9 mouse cellular contexts compared by ENCODE assay signal in genomic region chr17:80899513-80900199, GRCm38 (mm10). TPM values are rescaled to one million over a fixed set of nuclear protein-coding genes. Genes with fewer than 3 reads are reported as not detected.
A peak's percentile ranks its signal among the peaks of the same experiment; 100 is the strongest.
DNase-seq lines count a peak whose midpoint lies in the region; ATAC-seq lines count a peak whose summit lies in the region.
"Had no signal": no experiment of that assay in that cellular context is flagged by ENCODE, and none has a peak within 500 bp of the region (broad histone marks: within the 10 kb centered on the region; RNA-seq: fewer than 3 reads in every experiment).

No protein-coding gene starts in this region.

- no peak overlapping the region for H3K9ac ChIP-seq in embryonic facial prominence, embryonic 12.5 days
- no peak overlapping the region for H3K9ac ChIP-seq in hindbrain, embryonic 15.5 days

- peaks cover 9% of the 10 kb centered on the region; the same call in 1 of the 2 replicates for H3K4me1 ChIP-seq in embryonic facial prominence, embryonic 12.5 days
- peaks cover 31% of the 10 kb centered on the region for H3K4me1 ChIP-seq in hindbrain, embryonic 15.5 days (replicated peaks)

- WGBS in embryonic facial prominence, embryonic 12.5 days: 53% methylated on average over 9 of the region's 9 CpGs
- WGBS in hindbrain, embryonic 15.5 days: 34% methylated on average over 9 of the region's 9 CpGs

- ATAC-seq in embryonic facial prominence, embryonic 12.5 days (ENCODE audit: insufficient number of reproducible peaks, insufficient read depth, low FRiP score, low TSS enrichment): peak; percentile 67; the same call in 1 of the 2 replicates
- ATAC-seq in hindbrain, embryonic 15.5 days (ENCODE audit: low FRiP score, low read depth): peak; percentile 75

- H3K4me3 ChIP-seq in embryonic facial prominence, embryonic 12.5 days: no peak overlapping the region
- H3K4me3 ChIP-seq in hindbrain, embryonic 15.5 days: no peak overlapping the region

- no peaks in the 10 kb centered on the region for H3K9me3 ChIP-seq in embryonic facial prominence, embryonic 12.5 days
- no peaks in the 10 kb centered on the region for H3K9me3 ChIP-seq in hindbrain, embryonic 15.5 days

- H3K27ac ChIP-seq in embryonic facial prominence, embryonic 12.5 days: peak overlapping the region; percentile 51; the same call in 1 of the 2 replicates
- H3K27ac ChIP-seq in hindbrain, embryonic 15.5 days (replicated peaks): peak overlapping the region; percentile 70

- peak; percentile 39 for DNase-seq in left cerebral cortex, postnatal 4 days
- DNase-seq in left cerebral cortex, adult 9 months (ENCODE audit: low spot score in 2 of 2): no peak
- peak; percentile 88 for DNase-seq in lung, postnatal 10 days
- DNase-seq in natural killer cell, adult 2 months (ENCODE audit: low spot score in 2 of 2): no peak
- no peak for DNase-seq in left cerebral cortex, postnatal 25 days (ENCODE audit: low spot score in 2 of 2)
- no peak for DNase-seq in spleen, postnatal 14 days (ENCODE audit: low spot score in 2 of 2)

- H3K4me2 ChIP-seq in embryonic facial prominence, embryonic 12.5 days (replicated peaks): no peak overlapping the region
- peak overlapping the region; percentile 34 for H3K4me2 ChIP-seq in hindbrain, embryonic 15.5 days

- H3K36me3 ChIP-seq in embryonic facial prominence, embryonic 12.5 days: no peaks in the 10 kb centered on the region
- H3K36me3 ChIP-seq in hindbrain, embryonic 15.5 days: no peaks in the 10 kb centered on the region
- H3K36me3 ChIP-seq: G1E had no signal

- intact Hi-C loops in left cerebral cortex, postnatal 4 days (cut with DNase I): no loop called here
- intact Hi-C loops in left cerebral cortex, postnatal 25 days (cut with DNase I): no loop called here

- no peaks in the 10 kb centered on the region for H3K27me3 ChIP-seq in embryonic facial prominence, embryonic 12.5 days
- H3K27me3 ChIP-seq in hindbrain, embryonic 15.5 days: no peaks in the 10 kb centered on the region

RNA-seq across cellular contexts. Expression of gene Tmem178, which starts 44.8 kb away (rescaled TPM):
- total RNA-seq in left cerebral cortex, postnatal 4 days (2021): 10 to 100 TPM; 37.9 to 41.7 TPM
- 5.8 and 7.5 TPM in 2 replicates for polyA plus RNA-seq in embryonic facial prominence, embryonic 12.5 days (2016; fragmentation: Nextera tagmentation; extraction: Ambion mirVana)
- polyA plus RNA-seq in hindbrain, embryonic 15.5 days (2015; fragmentation: Nextera tagmentation; extraction: Ambion mirVana): 31.1 and 32.9 TPM in 2 replicates
- 100 to 1,000 TPM in 1 of 2 experiments, 10 to 100 TPM in 1; 98.7 to 124 TPM for total RNA-seq in left cerebral cortex, postnatal 25 days (2021)
- total RNA-seq: G1E had no signal
- polyA plus RNA-seq: G1E had no signal

Comparison
In these comparisons a context has a peak if more than half of its experiments do, and no peak if none do; other contexts are left out.
1. DNase-seq: peak in left cerebral cortex, postnatal 4 days (single experiment) and lung, postnatal 10 days (single experiment); none in left cerebral cortex, adult 9 months (0 of 2), natural killer cell, adult 2 months (0 of 2), left cerebral cortex, postnatal 25 days (0 of 2) and spleen, postnatal 14 days (0 of 2).